Mouse (Mus musculus) forebrain, embryonic 15.5 days (tissue): Measurements from ENCODE around the gene Hspb7. TPM values are rescaled to one million over a fixed set of nuclear protein-coding genes. Genes with fewer than 3 reads are reported as not detected.

Source experiments
- ATAC-seq: fragments of 200-750 bp; cut with Nextera tagmentation; replicated peaks from 2 replicates; pipeline ENCODE4 v1.8.0; 2017; ENCODE audit warnings: mild to moderate bottlenecking, moderate TSS enrichment, moderate library complexity
- H3K27ac ChIP-seq: fragments of 300-500 bp; sonication (generic); replicated peaks from 2 replicates; pipeline ENCODE4 v1.5.1; 2015; ENCODE audit warnings: mild to moderate bottlenecking, inconsistent platforms
- H3K27me3 ChIP-seq: fragments of 300-500 bp; sonication (generic); 2 replicates; pipeline ENCODE4 v1.6.1; 2015; ENCODE audit warnings: inconsistent platforms
- H3K36me3 ChIP-seq: fragments of 300-500 bp; sonication (generic); 2 replicates; pipeline ENCODE4 v1.6.1; 2015; ENCODE audit warnings: mild to moderate bottlenecking, inconsistent platforms
- H3K4me1 ChIP-seq: fragments of 300-500 bp; sonication (generic); 2 replicates; pipeline ENCODE4 v1.6.1; 2015; ENCODE audit warnings: inconsistent platforms
- H3K4me2 ChIP-seq: fragments of 300-500 bp; sonication (generic); replicated peaks from 2 replicates; pipeline ENCODE4 v1.6.1; 2015; ENCODE audit warnings: mild to moderate bottlenecking, inconsistent platforms
- H3K4me3 ChIP-seq: fragments of 300-500 bp; sonication (generic); 2 replicates; pipeline ENCODE4 v1.5.1; 2015; ENCODE audit warnings: mild to moderate bottlenecking, inconsistent platforms
- H3K9ac ChIP-seq: fragments of 300-500 bp; sonication (generic); replicated peaks from 2 replicates; pipeline ENCODE4 v1.6.1; 2015; ENCODE audit warnings: mild to moderate bottlenecking, inconsistent platforms
- H3K9me3 ChIP-seq: fragments of 300-500 bp; sonication (generic); 2 replicates; pipeline ENCODE4 v1.6.1; 2016; ENCODE audit warnings: inconsistent platforms
- WGBS: fragments of 180-500 bp; shearing (Covaris S2); methylation state at CpG from one replicate; pipeline ENCODE4 v1.1.7; 2015; ENCODE audit warnings: mixed read lengths; 5-methylcytosine and 5-hydroxymethylcytosine counted together
- polyA plus RNA-seq: library from polyadenylated mRNA; unstranded; fragments of >200 nt; fragmentation: Nextera tagmentation; extraction: Ambion mirVana; gene quantifications from 2 replicates; pipeline ENCODE4 v1.2.1, GENCODE M21; 2015

The Hspb7 gene
- polyA plus RNA-seq, 1 experiment from 2014 or later = not detected

- no peak overlapping the region for H3K4me3 ChIP-seq
- no peak overlapping the region for H3K4me2 ChIP-seq
- no peak overlapping the region for H3K9ac ChIP-seq
- peaks cover 95% of the 10 kb centered on the region for H3K36me3 ChIP-seq
- H3K9me3 ChIP-seq = no peaks in the 10 kb centered on the region
- H3K4me1 ChIP-seq = no peaks in the 10 kb centered on the region
- ATAC-seq = no peak
- no peaks in the 10 kb centered on the region for H3K27me3 ChIP-seq
- H3K27ac ChIP-seq = no peak overlapping the region
- 80% methylated on average over 6 of the region's 6 CpGs for WGBS
Measured at GRCm38 (mm10) chr4:141467581-141467927, 47.0 kb downstream of the Hspb7 start.

- Histone ChIP-seq H3K4me2 (no peak overlapping the region), H3K9me3 (no peaks in the 10 kb centered on the region), H3K4me3 (no peak overlapping the region), H3K27me3 (no peaks in the 10 kb centered on the region), H3K36me3 (peaks cover 96% of the 10 kb centered on the region), H3K27ac (no peak overlapping the region), H3K4me1 (no peaks in the 10 kb centered on the region), H3K9ac (no peak overlapping the region)
- WGBS = 64% methylated on average over 10 of the region's 10 CpGs
- no peak for ATAC-seq
Measured at GRCm38 (mm10) chr4:141468576-141468975, 48.0 kb downstream of the Hspb7 start.

GRCm38 (mm10) chr4:141469343-141469742 is 48.8 kb downstream of the Hspb7 start:
- Histone ChIP-seq H3K36me3 (peaks cover 96% of the 10 kb centered on the region), H3K4me1 (no peaks in the 10 kb centered on the region), H3K4me3 (no peak overlapping the region), H3K9ac (no peak overlapping the region), H3K4me2 (no peak overlapping the region), H3K27me3 (no peaks in the 10 kb centered on the region), H3K9me3 (no peaks in the 10 kb centered on the region), H3K27ac (no peak overlapping the region)
- ATAC-seq = no peak
- WGBS = 91% methylated on average over 9 of the region's 9 CpGs

GRCm38 (mm10) chr4:141471491-141471890 is 50.9 kb downstream of the Hspb7 start:
- no peak overlapping the region for H3K4me2 ChIP-seq
- ATAC-seq = no peak

GRCm38 (mm10) chr4:141472641-141473321 is 52.2 kb downstream of the Hspb7 start:
- no peaks in the 10 kb centered on the region for H3K27me3 ChIP-seq
- WGBS = 91% methylated on average over 32 of the region's 32 CpGs
- H3K9ac ChIP-seq = no peak overlapping the region
- ATAC-seq = no peak
- H3K4me1 ChIP-seq = peaks cover 8% of the 10 kb centered on the region
- H3K9me3 ChIP-seq = no peaks in the 10 kb centered on the region
- no peak overlapping the region for H3K4me3 ChIP-seq
- H3K27ac ChIP-seq = no peak overlapping the region
- peaks cover 97% of the 10 kb centered on the region for H3K36me3 ChIP-seq
- H3K4me2 ChIP-seq = no peak overlapping the region

More at GRCm38 (mm10) chr4:141471491-141471890, 50.9 kb downstream of the Hspb7 start:
- Histone ChIP-seq H3K9ac (no peak overlapping the region), H3K27me3 (no peaks in the 10 kb centered on the region), H3K27ac (no peak overlapping the region), H3K9me3 (no peaks in the 10 kb centered on the region), H3K4me3 (no peak overlapping the region), H3K4me1 (no peaks in the 10 kb centered on the region), H3K36me3 (peaks cover 96% of the 10 kb centered on the region)
- WGBS = 95% methylated on average over 16 of the region's 16 CpGs

GRCm38 (mm10) chr4:141474431-141474830 is 53.9 kb downstream of the Hspb7 start:
- no peak overlapping the region for H3K4me3 ChIP-seq
- no peak overlapping the region for H3K27ac ChIP-seq
- WGBS = 90% methylated on average over 19 of the region's 19 CpGs
- H3K9ac ChIP-seq = no peak overlapping the region
- no peak for ATAC-seq
- no peak overlapping the region for H3K4me2 ChIP-seq
- no peaks in the 10 kb centered on the region for H3K9me3 ChIP-seq
- peaks cover 16% of the 10 kb centered on the region for H3K4me1 ChIP-seq
- H3K27me3 ChIP-seq = no peaks in the 10 kb centered on the region
- peaks cover 99% of the 10 kb centered on the region for H3K36me3 ChIP-seq

Other genes with a start within 250 kb of the Hspb7 start
- gene Rsg1, start 206.8 kb upstream of the Hspb7 start, polyA plus RNA-seq = 8.4 and 10.9 TPM in 2 replicates
- gene Arhgef19, start 181.3 kb upstream of the Hspb7 start, polyA plus RNA-seq = 1.3 TPM in 2 replicates
- 1.0 and 1.1 TPM in 2 replicates for gene Epha2, start 119.5 kb upstream of the Hspb7 start, polyA plus RNA-seq
- 12.1 and 13.8 TPM in 2 replicates for gene Fam131c, start 52.6 kb upstream of the Hspb7 start, polyA plus RNA-seq
- gene Clcnka, start 22.1 kb upstream of the Hspb7 start, polyA plus RNA-seq = not detected in 2 replicates
- not detected in 2 replicates for gene Clcnkb, start 4.8 kb upstream of the Hspb7 start, polyA plus RNA-seq
- 0.20 TPM in 1 of 2 replicates, not detected in the other for gene Srarp, start 15.3 kb downstream of the Hspb7 start, polyA plus RNA-seq
- 61.8 and 65.6 TPM in 2 replicates for gene Zbtb17, start 23.9 kb downstream of the Hspb7 start, polyA plus RNA-seq
- 18.5 and 18.9 TPM in 2 replicates for gene Spen, start 117.8 kb downstream of the Hspb7 start, polyA plus RNA-seq
- 17.4 and 22.6 TPM in 2 replicates for gene Fblim1, start 185.3 kb downstream of the Hspb7 start, polyA plus RNA-seq
- 0.17 TPM in 2 replicates for gene Tmem82, start 197.9 kb downstream of the Hspb7 start, polyA plus RNA-seq
- gene Slc25a34, start 203.0 kb downstream of the Hspb7 start, polyA plus RNA-seq = 0.06 and 0.14 TPM in 2 replicates
- gene Plekhm2, start 244.1 kb downstream of the Hspb7 start, polyA plus RNA-seq = 7.6 TPM in 2 replicates